Mouse (Mus musculus): ENCODE measurements around the gene Fibcd1. TPM values are rescaled to one million over a fixed set of nuclear protein-coding genes. Genes with fewer than 3 reads are reported as not detected.

Fibcd1 gene
- polyA plus RNA-seq, 1 experiment: 0.20 TPM

- peaks cover 10% of the 10 kb centered on the region; the same call in 1 of the 2 replicates for H3K4me1 ChIP-seq (ENCODE audit: control insufficient read depth, insufficient read depth, insufficient read length)
- WGBS: 24% methylated on average over 6 of the region's 6 CpGs
- peaks cover 6% of the 10 kb centered on the region; the same call in 1 of the 2 replicates for H3K27me3 ChIP-seq (ENCODE audit: control insufficient read depth, insufficient read depth, low read length)
- peak; percentile 21 to 60 for DNase-seq (ENCODE audit: low read depth in 1 of 2, low spot score in 2 of 2)
- no peak for TF ChIP-seq POLR2A (IDR thresholded peaks at IDR 0.05; ENCODE audit: low read depth, low read length)
- TF ChIP-seq CTCF (IDR thresholded peaks at IDR 0.05; ENCODE audit: extremely low read depth, insufficient read depth, insufficient read length, insufficient replicate concordance): peak; percentile 59; the same call in 1 of the 2 replicates
- H3K27ac ChIP-seq (ENCODE audit: insufficient read depth, low read length): no peak overlapping the region
- no peak overlapping the region for H3K4me3 ChIP-seq (ENCODE audit: extremely low read depth, insufficient read depth, insufficient read length)
- no peaks in the 10 kb centered on the region for H3K36me3 ChIP-seq (ENCODE audit: control insufficient read depth, insufficient read depth, low read length)
Observed at GRCm38 (mm10) chr2:31884806-31885205, 39.0 kb upstream of the Fibcd1 start.

GRCm38 (mm10) chr2:31883061-31883460 lies 37.3 kb upstream of the Fibcd1 start:
- DNase-seq (ENCODE audit: low read depth in 1 of 2, low spot score in 2 of 2): no peak
- peaks cover 10% of the 10 kb centered on the region; the same call in 1 of the 2 replicates for H3K4me1 ChIP-seq (ENCODE audit: control insufficient read depth, insufficient read depth, insufficient read length)
- H3K27ac ChIP-seq (ENCODE audit: insufficient read depth, low read length): no peak overlapping the region
- H3K4me3 ChIP-seq (ENCODE audit: extremely low read depth, insufficient read depth, insufficient read length): no peak overlapping the region
- H3K27me3 ChIP-seq (ENCODE audit: control insufficient read depth, insufficient read depth, low read length): peaks cover 6% of the 10 kb centered on the region; the same call in 1 of the 2 replicates
- TF ChIP-seq POLR2A (IDR thresholded peaks at IDR 0.05; ENCODE audit: low read depth, low read length) (no peak), CTCF (IDR thresholded peaks at IDR 0.05; ENCODE audit: extremely low read depth, insufficient read depth, insufficient read length, insufficient replicate concordance) (no peak)
- H3K36me3 ChIP-seq (ENCODE audit: control insufficient read depth, insufficient read depth, low read length): no peaks in the 10 kb centered on the region
- whole genome bisulfite sequencing: 93% methylated on average over 4 of the region's 4 CpGs

GRCm38 (mm10) chr2:31880868-31881267 lies 35.1 kb upstream of the Fibcd1 start:
- under 1% methylated on average over 14 of the region's 14 CpGs for WGBS
- H3K4me1 ChIP-seq (ENCODE audit: control insufficient read depth, insufficient read depth, insufficient read length): peaks cover 10% of the 10 kb centered on the region; the same call in 1 of the 2 replicates
- H3K27me3 ChIP-seq (ENCODE audit: control insufficient read depth, insufficient read depth, low read length): no peaks in the 10 kb centered on the region
- H3K4me3 ChIP-seq (ENCODE audit: extremely low read depth, insufficient read depth, insufficient read length): peak overlapping the region; percentile 26; the same call in 1 of the 2 replicates
- no peaks in the 10 kb centered on the region for H3K36me3 ChIP-seq (ENCODE audit: control insufficient read depth, insufficient read depth, low read length)
- peak; percentile 59 to 77 for DNase-seq (ENCODE audit: low read depth in 1 of 2, low spot score in 2 of 2)
- TF ChIP-seq POLR2A (IDR thresholded peaks at IDR 0.05; ENCODE audit: low read depth, low read length) (no peak), CTCF (IDR thresholded peaks at IDR 0.05; ENCODE audit: extremely low read depth, insufficient read depth, insufficient read length, insufficient replicate concordance) (no peak)
- no peak overlapping the region; the same call in 1 of the 2 replicates for H3K27ac ChIP-seq (ENCODE audit: insufficient read depth, low read length)

- no peaks in the 10 kb centered on the region for H3K27me3 ChIP-seq (ENCODE audit: control insufficient read depth, insufficient read depth, low read length)
- no peak overlapping the region for H3K4me3 ChIP-seq (ENCODE audit: extremely low read depth, insufficient read depth, insufficient read length)
- peaks cover 10% of the 10 kb centered on the region; the same call in 1 of the 2 replicates for H3K4me1 ChIP-seq (ENCODE audit: control insufficient read depth, insufficient read depth, insufficient read length)
- H3K36me3 ChIP-seq (ENCODE audit: control insufficient read depth, insufficient read depth, low read length): no peaks in the 10 kb centered on the region
- no peak for DNase-seq (ENCODE audit: low read depth in 1 of 2, low spot score in 2 of 2)
- H3K27ac ChIP-seq (ENCODE audit: insufficient read depth, low read length): no peak overlapping the region
- TF ChIP-seq CTCF (IDR thresholded peaks at IDR 0.05; ENCODE audit: extremely low read depth, insufficient read depth, insufficient read length, insufficient replicate concordance) (no peak), POLR2A (IDR thresholded peaks at IDR 0.05; ENCODE audit: low read depth, low read length) (no peak)
- 89% methylated on average over 17 of the region's 17 CpGs for WGBS
Observed at GRCm38 (mm10) chr2:31878610-31879009, 32.8 kb upstream of the Fibcd1 start.

- WGBS: 67% methylated on average over 12 of the region's 12 CpGs
- H3K27ac ChIP-seq (ENCODE audit: insufficient read depth, low read length): no peak overlapping the region
Observed at GRCm38 (mm10) chr2:31876446-31876845, 30.6 kb upstream of the Fibcd1 start.

GRCm38 (mm10) chr2:31874290-31874855 lies 28.6 kb upstream of the Fibcd1 start:
- H3K4me3 ChIP-seq (ENCODE audit: extremely low read depth, insufficient read depth, insufficient read length): no peak overlapping the region
- DNase-seq (ENCODE audit: low read depth in 1 of 2, low spot score in 2 of 2): no peak
- no peaks in the 10 kb centered on the region for H3K4me1 ChIP-seq (ENCODE audit: control insufficient read depth, insufficient read depth, insufficient read length)
- no peaks in the 10 kb centered on the region for H3K36me3 ChIP-seq (ENCODE audit: control insufficient read depth, insufficient read depth, low read length)
- H3K27ac ChIP-seq (ENCODE audit: insufficient read depth, low read length): no peak overlapping the region
- WGBS: 87% methylated on average over 26 of the region's 26 CpGs
- TF ChIP-seq POLR2A (IDR thresholded peaks at IDR 0.05; ENCODE audit: low read depth, low read length) (no peak), CTCF (IDR thresholded peaks at IDR 0.05; ENCODE audit: extremely low read depth, insufficient read depth, insufficient read length, insufficient replicate concordance) (no peak)
- no peaks in the 10 kb centered on the region for H3K27me3 ChIP-seq (ENCODE audit: control insufficient read depth, insufficient read depth, low read length)

More at GRCm38 (mm10) chr2:31876446-31876845, 30.6 kb upstream of the Fibcd1 start:
- peaks cover 9% of the 10 kb centered on the region; the same call in 1 of the 2 replicates for H3K4me1 ChIP-seq (ENCODE audit: control insufficient read depth, insufficient read depth, insufficient read length)
- no peaks in the 10 kb centered on the region for H3K27me3 ChIP-seq (ENCODE audit: control insufficient read depth, insufficient read depth, low read length)
- TF ChIP-seq POLR2A (IDR thresholded peaks at IDR 0.05; ENCODE audit: low read depth, low read length) (no peak), CTCF (IDR thresholded peaks at IDR 0.05; ENCODE audit: extremely low read depth, insufficient read depth, insufficient read length, insufficient replicate concordance) (no peak)
- H3K36me3 ChIP-seq (ENCODE audit: control insufficient read depth, insufficient read depth, low read length): no peaks in the 10 kb centered on the region
- no peak for DNase-seq (ENCODE audit: low read depth in 1 of 2, low spot score in 2 of 2)
- no peak overlapping the region for H3K4me3 ChIP-seq (ENCODE audit: extremely low read depth, insufficient read depth, insufficient read length)

GRCm38 (mm10) chr2:31870683-31871082 lies 24.9 kb upstream of the Fibcd1 start:
- Histone ChIP-seq H3K4me3 (ENCODE audit: extremely low read depth, insufficient read depth, insufficient read length) (no peak overlapping the region), H3K4me1 (ENCODE audit: control insufficient read depth, insufficient read depth, insufficient read length) (no peaks in the 10 kb centered on the region), H3K27me3 (ENCODE audit: control insufficient read depth, insufficient read depth, low read length) (no peaks in the 10 kb centered on the region), H3K36me3 (ENCODE audit: control insufficient read depth, insufficient read depth, low read length) (no peaks in the 10 kb centered on the region), H3K27ac (ENCODE audit: insufficient read depth, low read length) (no peak overlapping the region)
- no peak for DNase-seq (ENCODE audit: low read depth in 1 of 2, low spot score in 2 of 2)
- TF ChIP-seq POLR2A (IDR thresholded peaks at IDR 0.05; ENCODE audit: low read depth, low read length) (no peak), CTCF (IDR thresholded peaks at IDR 0.05; ENCODE audit: extremely low read depth, insufficient read depth, insufficient read length, insufficient replicate concordance) (no peak)
- 72% methylated on average over 3 of the region's 3 CpGs for WGBS

Data from spleen, adult 2 months (tissue).